Mouse (Mus musculus): Measurements from ENCODE around the gene Olfr847. TPM values are rescaled to one million over a fixed set of nuclear protein-coding genes. Genes with fewer than 3 reads are reported as not detected.

The Olfr847 gene
- not detected in 2 replicates for polyA plus RNA-seq (2012; rRNA removed)

- WGBS = 63% methylated on average over 1 of the region's 1 CpGs
- Histone ChIP-seq H3K27me3 (ENCODE audit: control insufficient read depth, insufficient read depth, low read length) (no peaks in the 10 kb centered on the region), H3K36me3 (ENCODE audit: control insufficient read depth, insufficient read depth, low read length) (no peaks in the 10 kb centered on the region), H3K27ac (ENCODE audit: control insufficient read depth, insufficient read depth, low read length) (no peak within 1 kb of the TSS), H3K4me1 (replicated peaks; ENCODE audit: control insufficient read depth, insufficient read depth, low read length) (no peaks in the 10 kb centered on the region), H3K4me3 (ENCODE audit: control insufficient read depth, insufficient read depth, low read length) (no peak within 1 kb of the TSS)
- TF ChIP-seq CTCF (IDR thresholded peaks at IDR 0.05; ENCODE audit: borderline replicate concordance, control insufficient read depth, extremely low read depth, insufficient read depth, low read length, poor library complexity) = no peak
- no peak for TF ChIP-seq POLR2A (IDR thresholded peaks at IDR 0.05; ENCODE audit: control insufficient read depth, extremely low read depth, insufficient read depth, low read length, poor library complexity)
- DNase-seq = no peak
These were observed at the start of gene Olfr847 for GRCm38 (mm10) chr9:19378569-19378968. Gene Olfr847, minus strand, starts transcription at chr9:19378669.

- Histone ChIP-seq H3K27ac (ENCODE audit: control insufficient read depth, insufficient read depth, low read length) (no peak within 1 kb of the TSS), H3K4me3 (ENCODE audit: control insufficient read depth, insufficient read depth, low read length) (no peak within 1 kb of the TSS), H3K27me3 (ENCODE audit: control insufficient read depth, insufficient read depth, low read length) (no peaks in the 10 kb centered on the region), H3K36me3 (ENCODE audit: control insufficient read depth, insufficient read depth, low read length) (no peaks in the 10 kb centered on the region), H3K4me1 (replicated peaks; ENCODE audit: control insufficient read depth, insufficient read depth, low read length) (no peaks in the 10 kb centered on the region)
- WGBS = 57% methylated on average over 1 of the region's 1 CpGs
- TF ChIP-seq CTCF (IDR thresholded peaks at IDR 0.05; ENCODE audit: borderline replicate concordance, control insufficient read depth, extremely low read depth, insufficient read depth, low read length, poor library complexity) = no peak
- no peak for TF ChIP-seq POLR2A (IDR thresholded peaks at IDR 0.05; ENCODE audit: control insufficient read depth, extremely low read depth, insufficient read depth, low read length, poor library complexity)
- no peak for DNase-seq
These were observed 14.6 kb downstream of the Olfr847 start, which contains the start of gene Olfr846 for GRCm38 (mm10) chr9:19363905-19364304. Gene Olfr846, minus strand, starts transcription at chr9:19364005.

GRCm38 (mm10) chr9:19336157-19336556 is 42.3 kb downstream of the Olfr847 start, which contains the start of gene Olfr845:
Gene Olfr845, plus strand, starts transcription at chr9:19336457.
- H3K36me3 ChIP-seq (ENCODE audit: control insufficient read depth, insufficient read depth, low read length) = no peaks in the 10 kb centered on the region
- DNase-seq = no peak
- WGBS = 85% methylated on average over 1 of the region's 1 CpGs
- H3K4me1 ChIP-seq (replicated peaks; ENCODE audit: control insufficient read depth, insufficient read depth, low read length) = no peaks in the 10 kb centered on the region
- TF ChIP-seq CTCF (IDR thresholded peaks at IDR 0.05; ENCODE audit: borderline replicate concordance, control insufficient read depth, extremely low read depth, insufficient read depth, low read length, poor library complexity) (no peak), POLR2A (IDR thresholded peaks at IDR 0.05; ENCODE audit: control insufficient read depth, extremely low read depth, insufficient read depth, low read length, poor library complexity) (no peak)
- H3K27me3 ChIP-seq (ENCODE audit: control insufficient read depth, insufficient read depth, low read length) = no peaks in the 10 kb centered on the region
- H3K27ac ChIP-seq (ENCODE audit: control insufficient read depth, insufficient read depth, low read length) = no peak within 1 kb of the TSS
- H3K4me3 ChIP-seq (ENCODE audit: control insufficient read depth, insufficient read depth, low read length) = no peak within 1 kb of the TSS

Other genes starting within 250 kb of the Olfr847 start
- not detected in 2 replicates for gene Olfr837, start 242.4 kb downstream of the Olfr847 start, polyA plus RNA-seq (2012; rRNA removed)
- not detected in 2 replicates for gene Olfr839-ps1, start 201.4 kb downstream of the Olfr847 start, polyA plus RNA-seq (2012; rRNA removed)
- not detected in 2 replicates for gene Olfr843, start 126.7 kb downstream of the Olfr847 start, polyA plus RNA-seq (2012; rRNA removed)
- gene Olfr844, start 62.3 kb downstream of the Olfr847 start, polyA plus RNA-seq (2012; rRNA removed) = not detected in 2 replicates
- not detected in 2 replicates for gene Olfr845, start 42.2 kb downstream of the Olfr847 start, polyA plus RNA-seq (2012; rRNA removed)
- not detected in 2 replicates for gene Olfr846, start 14.7 kb downstream of the Olfr847 start, polyA plus RNA-seq (2012; rRNA removed)
- gene Olfr849, start 61.6 kb upstream of the Olfr847 start, polyA plus RNA-seq (2012; rRNA removed) = not detected in 2 replicates
- not detected in 2 replicates for gene Olfr850, start 99.6 kb upstream of the Olfr847 start, polyA plus RNA-seq (2012; rRNA removed)
- gene Olfr851, start 114.6 kb upstream of the Olfr847 start, polyA plus RNA-seq (2012; rRNA removed) = not detected in 2 replicates
- not detected in 2 replicates for gene Olfr853, start 162.4 kb upstream of the Olfr847 start, polyA plus RNA-seq (2012; rRNA removed)
- gene Olfr854, start 188.7 kb upstream of the Olfr847 start, polyA plus RNA-seq (2012; rRNA removed) = not detected in 2 replicates
- not detected in 2 replicates for gene Olfr855, start 203.9 kb upstream of the Olfr847 start, polyA plus RNA-seq (2012; rRNA removed)
- gene Zfp317, start 243.4 kb upstream of the Olfr847 start, polyA plus RNA-seq (2012; rRNA removed) = 9.7 and 10.9 TPM in 2 replicates